Mouse (Mus musculus) CH12.LX (cell line): Measurements from ENCODE around the gene Nlgn1. TPM values are rescaled to one million over a fixed set of nuclear protein-coding genes. Genes with fewer than 3 reads are reported as not detected.

Experiments used
- DNase-seq: peaks from one replicate; pipeline ENCODE4 v3.0.0-alpha.2; 2013; ENCODE audit errors: extremely low read depth
- H3K27ac ChIP-seq: 2 replicates; pipeline ENCODE4 v1.5.1; 2012; ENCODE audit warnings: low read depth, mild to moderate bottlenecking, control low read depth, moderate library complexity; ENCODE audit not compliant: insufficient read depth
- H3K27me3 ChIP-seq: replicated peaks from 2 replicates; pipeline ENCODE3; 2012; ENCODE audit warnings: inconsistent platforms
- H3K36me3 ChIP-seq, 2 experiments: replicated peaks in 1 of 2; 2 replicates each; pipeline versions ENCODE3 to v1.6.1; 2012; ENCODE audit warnings: inconsistent platforms in 1 of 2, low read length in 1 of 2, mild to moderate bottlenecking in 1 of 2, mixed read lengths in 1 of 2, moderate library complexity in 1 of 2; ENCODE audit not compliant: control insufficient read depth in 1 of 2, insufficient read depth in 1 of 2
- H3K4me1 ChIP-seq, 2 experiments: 2 replicates each; pipeline ENCODE4 v1.6.1; 2012; ENCODE audit warnings: inconsistent platforms in 1 of 2, moderate library complexity in 1 of 2; ENCODE audit not compliant: insufficient read depth in 2 of 2, control insufficient read depth in 1 of 2
- H3K4me2 ChIP-seq: 2 replicates; pipeline ENCODE4 v1.6.1; 2012; ENCODE audit warnings: low read depth, mild to moderate bottlenecking, control low read depth; ENCODE audit not compliant: poor library complexity, insufficient read depth, severe bottlenecking
- H3K4me3 ChIP-seq, 3 experiments: fragments of 150-350 bp in 1 of 3; sonication (generic) in 1 of 3; replicated peaks in 1 of 3; 2 replicates each; pipeline versions ENCODE3 to v1.5.1; 2011 to 2012; ENCODE audit warnings: low read depth in 2 of 3, low read length in 2 of 3, mild to moderate bottlenecking in 2 of 3, moderate library complexity in 2 of 3, control low read depth in 1 of 3, improper control_type of control experiment in 1 of 3, inconsistent platforms in 1 of 3, mixed read lengths in 1 of 3; ENCODE audit not compliant: poor library complexity in 1 of 3
- H3K79me2 ChIP-seq: replicated peaks from 2 replicates; pipeline ENCODE4 v1.6.1; 2012; ENCODE audit warnings: mild to moderate bottlenecking, moderate library complexity; ENCODE audit not compliant: control insufficient read depth, poor library complexity, insufficient read depth, severe bottlenecking; ENCODE audit errors: extremely low read depth
- H3K9ac ChIP-seq: 2 replicates; pipeline ENCODE4 v1.6.1; 2012; ENCODE audit warnings: low read depth, mild to moderate bottlenecking, control low read depth, moderate library complexity; ENCODE audit not compliant: insufficient read depth
- H3K9me3 ChIP-seq: replicated peaks from 2 replicates; pipeline ENCODE3; 2012; ENCODE audit warnings: low read length, inconsistent platforms, mixed read lengths
- E2F4 ChIP-seq: IDR thresholded peaks from 2 replicates; pipeline ENCODE4 v1.6.1; 2011; ENCODE audit warnings: low read depth, low read length, improper control_type of control experiment; ENCODE audit not compliant: insufficient replicate concordance
- ETS1 ChIP-seq: conservative IDR thresholded peaks from 2 replicates; pipeline ENCODE4 v1.6.1; 2012; ENCODE audit warnings: low read depth, mild to moderate bottlenecking, inconsistent platforms, low read length, improper control_type of control experiment, moderate library complexity
- HCFC1 ChIP-seq: IDR thresholded peaks from 2 replicates; pipeline ENCODE4 v1.6.1; 2012; ENCODE audit warnings: low read depth, mild to moderate bottlenecking, inconsistent platforms, low read length, improper control_type of control experiment
- IRF4 ChIP-seq: IDR thresholded peaks from 2 replicates; pipeline ENCODE4 v1.6.1; 2014; ENCODE audit warnings: low read depth, mild to moderate bottlenecking, inconsistent platforms, low read length, improper control_type of control experiment
- JUND ChIP-seq: conservative IDR thresholded peaks from 2 replicates; pipeline ENCODE4 v1.6.1; 2011; ENCODE audit warnings: low read depth, low read length, improper control_type of control experiment
- MAFK ChIP-seq: IDR thresholded peaks from 2 replicates; pipeline ENCODE4 v1.6.1; 2011; ENCODE audit warnings: low read length, improper control_type of control experiment; ENCODE audit not compliant: insufficient replicate concordance
- MAX ChIP-seq: IDR thresholded peaks from 2 replicates; pipeline ENCODE4 v1.6.1; 2011; ENCODE audit warnings: low read length, improper control_type of control experiment
- MEF2A ChIP-seq: IDR thresholded peaks from 2 replicates; pipeline ENCODE4 v1.6.1; 2014; ENCODE audit warnings: low read depth, mild to moderate bottlenecking, inconsistent platforms, low read length, improper control_type of control experiment, borderline replicate concordance
- NELFE ChIP-seq: IDR thresholded peaks from 2 replicates; pipeline ENCODE4 v1.6.1; 2011; ENCODE audit warnings: low read depth, low read length, improper control_type of control experiment
- PAX5 ChIP-seq: IDR thresholded peaks from 2 replicates; pipeline ENCODE4 v1.6.1; 2012; ENCODE audit warnings: low read length, inconsistent platforms, mixed read lengths
- RAD21 ChIP-seq: IDR thresholded peaks from 2 replicates; pipeline ENCODE4 v1.6.1; 2011; ENCODE audit warnings: low read depth, mild to moderate bottlenecking, low read length, improper control_type of control experiment, moderate library complexity
- UBTF ChIP-seq: IDR thresholded peaks from 2 replicates; pipeline ENCODE4 v1.6.1; 2012; ENCODE audit warnings: low read depth, mild to moderate bottlenecking, inconsistent platforms, low read length, improper control_type of control experiment, moderate library complexity
- USF1 ChIP-seq: IDR thresholded peaks from 2 replicates; pipeline ENCODE4 v1.6.1; 2014; ENCODE audit warnings: low read depth, mild to moderate bottlenecking, inconsistent platforms, low read length, improper control_type of control experiment
- ZC3H11A ChIP-seq: IDR thresholded peaks from 2 replicates; pipeline ENCODE4 v1.6.1; 2012; ENCODE audit warnings: low read depth, mild to moderate bottlenecking, inconsistent platforms, low read length, improper control_type of control experiment
- ZKSCAN1 ChIP-seq: IDR thresholded peaks from 2 replicates; pipeline ENCODE4 v1.6.1; 2012; ENCODE audit warnings: low read depth, inconsistent platforms, low read length, improper control_type of control experiment, borderline replicate concordance
- ZMIZ1 ChIP-seq: IDR thresholded peaks from 2 replicates; pipeline ENCODE4 v1.6.1; 2012; ENCODE audit warnings: low read depth, mild to moderate bottlenecking, inconsistent platforms, low read length, improper control_type of control experiment
- ZNF384 ChIP-seq: IDR thresholded peaks from 2 replicates; pipeline ENCODE4 v1.6.1; 2012; ENCODE audit warnings: low read depth, low read length, improper control_type of control experiment, inconsistent platforms
- dilution Hi-C: fragments of 300-500 bp; cut with MboI; formaldehyde crosslinking; loops from 2 replicates; pipeline ENCODE4 v1.14.3; 2020; ENCODE audit warnings: low sequenced_read_pairs; ENCODE audit not compliant: extremely low pct_unique_long_range_greater_than_20kb, extremely low pct_ligation_motif_present
- in situ Hi-C: fragments of 300-500 bp; cut with MboI; formaldehyde crosslinking; loops from 3 replicates; pipeline ENCODE4 v1.14.3; 2019; ENCODE audit warnings: low sequenced_read_pairs, low pct_ligation_motif_present, low pct_unique_long_range_greater_than_20kb, mixed read lengths
- polyA plus RNA-seq: library from polyadenylated mRNA; unstranded; fragments of >175 nt; gene quantifications from 2 replicates; pipeline ENCODE4 v1.2.1, GENCODE M21; 2012; ENCODE audit warnings: low read depth; ENCODE audit not compliant: insufficient read length
- total RNA-seq, 2 experiments: library from RNA; depleted of rRNA; stranded (reverse); fragments of 300-350 nt in 1 of 2; fragments of >200 nt in 1 of 2; gene quantifications; 2 replicates each; pipeline ENCODE4 v1.2.3; 2012 to 2014

The Nlgn1 gene
- total and polyA plus RNA-seq, 3 experiments = not detected

DNA sequence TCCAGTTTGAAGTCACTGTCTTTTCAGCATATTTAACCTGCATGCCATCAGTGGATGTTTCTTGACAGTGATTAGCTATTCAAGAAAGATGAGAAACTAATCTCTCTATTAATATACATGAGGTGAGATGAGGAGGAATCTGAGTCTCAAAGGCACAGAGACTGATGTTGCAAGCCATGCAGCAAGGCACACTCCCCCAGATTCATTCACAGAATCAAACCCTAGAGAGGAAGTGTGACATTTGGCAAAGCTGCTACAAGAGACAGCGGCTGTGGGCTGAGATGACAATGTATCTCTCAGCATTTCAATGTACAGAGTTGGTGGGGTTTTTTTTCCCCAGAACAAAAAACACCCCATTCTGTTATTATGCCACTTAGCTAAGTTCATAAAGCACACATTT is 885.1 kb downstream of the Nlgn1 start:
- Histone ChIP-seq H3K4me3 (no peak overlapping the region), H3K27me3 (no peaks in the 10 kb centered on the region), H3K9me3 (peaks cover 21% of the 10 kb centered on the region), H3K36me3 (no peaks in the 10 kb centered on the region), H3K4me2 (no peak overlapping the region)
- DNase-seq = no peak
- dilution Hi-C loops = no loop called here
- TF ChIP-seq ETS1 (no peak), ZMIZ1 (no peak), MEF2A (no peak), ZC3H11A (no peak), MAFK (no peak), NELFE (no peak)
- TF ChIP-seq, all 38 proteins: peak for 0
- in situ Hi-C loops = no loop called here
- Histone ChIP-seq H3K9ac (no peak overlapping the region), H3K27ac (no peak overlapping the region), H3K79me2 (no peaks in the 10 kb centered on the region), H3K4me1 (no peaks in the 10 kb centered on the region)

DNA sequence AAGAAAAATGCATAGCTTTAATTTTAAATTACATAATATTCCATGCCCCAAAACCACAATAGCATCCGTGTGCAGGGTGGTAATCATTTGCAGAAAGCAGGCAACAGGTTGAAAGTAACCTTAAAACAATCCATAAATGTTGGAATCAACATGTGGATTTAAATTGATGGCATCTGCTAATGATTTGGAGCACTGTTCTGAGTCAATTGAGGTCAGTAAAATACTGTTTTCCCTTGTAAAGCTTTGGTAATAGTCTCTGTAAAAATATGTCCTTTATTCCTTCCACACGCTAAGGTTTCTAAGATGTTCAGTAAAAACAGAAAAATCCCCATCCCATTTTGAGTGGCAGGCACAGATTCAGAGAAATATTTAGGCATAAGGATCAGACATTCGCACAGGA is 888.6 kb downstream of the Nlgn1 start:
- no peak for TF ChIP-seq ZKSCAN1
- TF ChIP-seq USF1 = no peak
- no peak for TF ChIP-seq MAX
- TF ChIP-seq UBTF = no peak
- no peak for TF ChIP-seq PAX5
- no peak for TF ChIP-seq RAD21
- TF ChIP-seq MEF2A = no peak
- no peak for TF ChIP-seq JUND
- TF ChIP-seq E2F4 = no peak
- no peak for TF ChIP-seq ZNF384
- no peak for TF ChIP-seq IRF4
- no peak for TF ChIP-seq HCFC1
- Histone ChIP-seq H3K9me3 (peaks cover 21% of the 10 kb centered on the region), H3K27ac (no peak overlapping the region), H3K36me3 (no peaks in the 10 kb centered on the region), H3K79me2 (no peaks in the 10 kb centered on the region), H3K4me1 (no peaks in the 10 kb centered on the region), H3K4me3 (no peak overlapping the region), H3K9ac (no peak overlapping the region), H3K4me2 (no peak overlapping the region), H3K27me3 (no peaks in the 10 kb centered on the region)
- DNase-seq = no peak
- dilution Hi-C loops (no loop called here), in situ Hi-C loops (no loop called here)
